Mouse (Mus musculus) gastrocnemius, postnatal 14 days (tissue): ENCODE measurements at regions not wholly inside any gene's neighbourhood (a gene's known extent, or its start where the extent isn't known, plus 50 kb on each side); places are given as distances from the start of the nearest gene placed in this dataset.

Experiments used
- DNase-seq: peaks from one replicate; pipeline ENCODE4 v3.0.0; 2021; ENCODE audit warnings: mixed read lengths
- intact Hi-C: fragments of 180-260 bp; cut with DNase I; formaldehyde crosslinking; loops from one replicate; pipeline ENCODE4 v1.15.1; 2025; ENCODE audit warnings: low total_unique reads

GRCm38 (mm10) chr15:37062585-37062984 is 55.0 kb upstream of the Zfp706 start:
- intact Hi-C loops: no loop called here
- DNase-seq: no peak

DNA sequence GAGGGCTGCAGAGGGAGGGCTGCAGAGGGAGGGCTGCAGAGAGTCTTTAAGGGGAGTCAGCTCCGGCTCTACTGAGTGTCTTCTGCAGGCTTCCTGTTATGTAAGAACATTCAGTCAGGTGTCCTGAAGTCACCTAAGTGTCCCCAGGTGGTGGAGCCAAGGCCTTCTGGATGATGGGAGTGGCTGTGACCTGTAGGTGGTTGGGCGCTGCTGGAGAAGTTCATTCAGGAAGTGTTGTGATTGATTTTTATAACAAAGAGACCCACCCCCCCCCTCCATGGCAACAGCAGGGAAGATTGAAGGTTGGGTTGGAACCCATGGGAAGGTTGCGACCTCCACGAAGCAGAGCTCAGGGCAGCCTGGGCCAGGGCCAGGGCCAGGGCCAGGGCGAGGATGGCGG is 53.9 kb upstream of the Zfp706 start:
- DNase-seq: no peak
- intact Hi-C loops: no loop called here

GRCm38 (mm10) chr15:37060831-37061230 is 53.3 kb upstream of the Zfp706 start:
- intact Hi-C loops: no loop called here
- DNase-seq: no peak
